Mouse (Mus musculus) right cerebral cortex, adult 2 months (tissue): ENCODE results near the gene Tnfrsf14.
A peak's percentile ranks its signal among the peaks of the same experiment; 100 is the strongest.

ENCODE experiments used
- DNase-seq, 2 experiments: peaks; one replicate each; pipeline ENCODE4 v3.0.0; 2021 to 2022; ENCODE audit warnings: low spot score in 2 of 2

Gene Tnfrsf14

GRCm38 (mm10) chr4:154916662-154917061 lies 11.7 kb downstream of the Tnfrsf14 start:
- DNase-seq = no peak

DNA sequence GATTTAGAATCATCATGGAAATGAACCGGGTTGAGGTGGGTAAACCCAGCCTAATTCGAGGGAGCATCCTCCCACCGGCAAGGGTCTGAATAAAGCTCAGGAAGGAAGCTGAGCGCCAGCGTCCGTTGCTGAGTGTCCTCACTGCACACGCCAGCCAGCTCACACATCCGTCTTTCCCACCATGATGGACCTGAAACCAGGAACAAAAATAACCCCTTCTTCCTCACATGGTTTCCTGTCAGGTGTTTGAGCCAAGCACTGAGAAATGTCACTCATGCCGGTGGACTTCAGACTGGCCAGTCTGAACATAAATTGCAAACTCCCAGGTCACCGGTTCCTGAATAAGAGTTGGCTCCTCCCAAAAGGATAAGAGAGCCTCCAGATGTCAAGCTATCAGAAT lies 13.1 kb downstream of the Tnfrsf14 start:
- DNase-seq = no peak

- no peak for DNase-seq
Measured at GRCm38 (mm10) chr4:154914707-154915106, 13.7 kb downstream of the Tnfrsf14 start.

DNA sequence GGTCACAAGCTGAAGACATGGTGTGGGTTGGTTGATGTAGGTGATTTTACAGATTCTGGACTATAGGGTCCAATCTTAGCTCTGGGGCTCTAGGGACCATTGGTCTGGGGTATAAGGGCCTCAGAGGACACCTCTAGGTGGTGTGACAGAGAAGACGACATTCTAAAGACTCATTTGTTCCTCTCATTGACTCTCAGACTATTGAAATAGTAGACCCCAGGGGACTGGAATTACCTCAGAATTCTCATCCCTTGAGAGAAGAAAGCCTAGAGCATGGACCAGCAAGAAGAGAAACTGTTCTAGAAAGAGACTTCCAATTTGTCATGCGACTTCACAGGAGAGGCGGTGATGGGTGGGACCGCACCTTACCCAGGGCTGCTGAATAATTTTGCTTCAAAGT lies 14.1 kb downstream of the Tnfrsf14 start:
- DNase-seq = no peak

- DNase-seq = no peak
Measured at GRCm38 (mm10) chr4:154913845-154914244, 14.5 kb downstream of the Tnfrsf14 start.

GRCm38 (mm10) chr4:154911644-154912043 lies 16.7 kb downstream of the Tnfrsf14 start:
- no peak for DNase-seq

- DNase-seq = no peak
Measured at GRCm38 (mm10) chr4:154910606-154911522, 17.5 kb downstream of the Tnfrsf14 start.

DNA sequence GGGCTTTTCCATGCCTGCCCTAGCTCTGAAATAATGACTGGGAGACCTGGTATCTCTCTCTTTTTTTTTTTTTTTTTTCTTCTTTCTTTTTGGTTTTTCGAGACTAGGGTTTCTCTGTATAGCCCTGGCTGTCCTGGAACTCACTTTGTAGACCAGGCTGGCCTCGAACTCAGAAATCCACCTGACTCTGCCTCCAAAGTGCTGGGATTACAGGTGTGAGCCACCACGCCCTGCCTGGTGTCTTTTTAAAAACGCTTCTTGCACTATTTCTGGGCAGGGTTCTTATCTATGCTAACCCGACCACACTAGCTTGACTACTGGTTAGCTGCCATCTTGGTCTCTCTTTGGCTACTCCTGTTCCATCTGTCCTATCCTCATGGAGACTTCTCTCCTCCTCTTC lies 19.9 kb downstream of the Tnfrsf14 start:
- DNase-seq = no peak

DNA sequence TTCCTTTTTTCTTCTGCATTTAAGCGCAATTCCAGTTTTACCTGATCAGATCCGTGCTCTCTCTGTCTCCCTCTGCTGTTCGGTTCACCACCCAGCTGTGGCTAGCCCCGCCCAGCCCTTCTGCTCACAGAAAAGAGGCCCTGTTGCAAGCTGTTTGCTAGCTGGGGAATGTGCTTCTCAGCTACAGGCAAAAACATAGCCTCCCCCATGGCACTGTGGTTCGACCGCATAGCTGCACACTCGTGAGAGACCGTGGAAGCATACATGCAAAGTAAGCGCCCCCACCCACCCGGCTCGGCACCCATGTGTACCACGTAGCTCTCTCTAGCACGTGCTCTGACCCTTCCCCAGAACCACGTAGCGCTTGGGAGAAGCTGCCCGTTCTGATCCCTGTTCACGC lies 20.5 kb downstream of the Tnfrsf14 start:
- peak; percentile 66 to 72 for DNase-seq

DNA sequence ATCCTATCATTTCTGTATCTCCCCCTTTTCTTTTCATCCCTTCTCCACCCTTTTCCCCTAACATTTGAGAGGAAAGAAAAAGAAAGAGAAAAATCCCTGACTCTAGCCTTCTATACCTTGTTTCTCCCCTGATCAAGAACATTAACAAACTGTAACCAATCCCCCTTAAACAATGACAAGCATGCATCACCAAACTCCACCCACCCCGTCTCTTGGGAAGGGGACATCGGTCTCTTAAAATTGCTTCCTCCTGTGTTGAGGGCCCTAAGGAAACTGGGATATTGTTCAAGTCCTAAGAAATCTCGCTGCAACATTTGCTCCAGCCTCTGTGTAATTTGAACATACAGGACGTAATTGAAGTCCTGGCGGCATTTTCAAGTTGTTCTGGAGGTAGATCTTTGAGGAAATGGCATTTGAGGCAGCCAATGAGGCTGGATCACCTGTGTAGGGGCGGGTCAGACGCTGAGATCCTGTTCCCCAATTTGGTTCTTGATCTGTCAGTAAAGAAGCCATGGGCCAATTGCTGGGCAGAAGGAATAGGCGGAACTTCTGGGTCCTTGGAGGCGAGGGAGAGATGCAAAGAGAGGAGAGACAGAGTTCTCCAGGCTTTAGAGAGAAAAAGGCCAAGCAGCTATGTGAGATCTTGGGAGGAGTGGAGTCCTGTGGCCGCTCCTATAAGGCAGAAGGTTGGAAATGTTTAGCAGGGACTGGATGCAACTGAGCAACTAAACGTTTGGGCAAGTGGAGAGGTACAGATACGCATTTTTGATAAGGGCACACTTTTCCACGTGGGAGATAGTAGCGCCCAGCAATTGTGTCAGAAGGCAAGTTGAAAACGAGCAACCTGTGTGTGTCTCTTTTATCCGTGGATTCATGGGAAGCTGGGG lies 23.9 kb downstream of the Tnfrsf14 start:
- peak; percentile 91 for DNase-seq

GRCm38 (mm10) chr4:154902371-154902770 lies 26.0 kb downstream of the Tnfrsf14 start:
- DNase-seq = no peak

- peak; percentile 73 to 78 for DNase-seq
Measured at GRCm38 (mm10) chr4:154898506-154899446, 29.6 kb downstream of the Tnfrsf14 start, which contains the start of gene Fam213b. Gene Fam213b (minus strand): TSS chr4:154899135.

GRCm38 (mm10) chr4:154897676-154898465 lies 30.5 kb downstream of the Tnfrsf14 start:
- DNase-seq = no peak

DNA sequence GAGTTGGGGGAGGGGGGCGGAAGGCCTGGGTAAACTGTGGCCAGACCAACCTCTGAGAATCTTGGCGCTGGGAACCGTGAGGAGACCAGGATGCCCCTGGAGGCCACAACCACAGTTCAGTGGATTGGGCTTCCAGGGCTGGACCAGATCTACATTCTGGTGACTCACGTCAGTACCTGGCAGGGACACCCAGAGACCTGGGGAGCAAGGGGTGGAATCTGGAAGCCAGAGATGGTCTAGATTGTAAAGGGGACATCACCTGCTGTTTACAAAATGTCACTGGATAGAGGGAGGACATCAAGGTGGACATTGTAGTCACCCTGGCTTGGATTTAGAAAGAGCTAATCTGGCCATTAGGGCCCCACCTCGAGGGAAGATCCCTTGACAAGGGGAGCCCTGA lies 32.8 kb downstream of the Tnfrsf14 start:
- no peak for DNase-seq

DNA sequence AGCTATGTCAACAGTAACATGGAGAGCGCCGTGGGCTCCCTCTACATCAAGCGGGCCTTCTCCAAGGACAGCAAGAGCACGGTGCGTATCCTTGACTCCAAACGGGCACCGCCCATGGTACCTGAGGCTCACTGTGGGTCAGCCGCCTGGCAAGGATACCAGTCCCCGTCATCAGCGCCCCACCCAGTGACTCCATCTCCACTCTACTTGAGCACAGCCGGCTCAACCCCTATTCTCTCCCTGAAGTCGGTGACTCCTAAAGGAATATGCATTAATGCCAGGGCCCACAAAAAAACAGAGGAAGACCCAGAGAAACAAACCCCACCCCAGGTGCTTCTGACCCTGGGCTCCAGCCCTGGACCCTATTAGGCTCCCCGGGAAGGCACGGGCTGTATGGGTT lies 37.5 kb downstream of the Tnfrsf14 start:
- no peak for DNase-seq

GRCm38 (mm10) chr4:154887593-154888250 lies 40.6 kb downstream of the Tnfrsf14 start:
- no peak for DNase-seq

GRCm38 (mm10) chr4:154886876-154887592 lies 41.3 kb downstream of the Tnfrsf14 start:
- no peak for DNase-seq

GRCm38 (mm10) chr4:154885416-154885815 lies 42.9 kb downstream of the Tnfrsf14 start:
- no peak for DNase-seq

- no peak for DNase-seq
Measured at GRCm38 (mm10) chr4:154882014-154882659, 46.2 kb downstream of the Tnfrsf14 start.
